Mouse (Mus musculus) intestine, embryonic 15.5 days (tissue): Measurements from ENCODE around the gene H2-Ob. TPM values are rescaled to one million over a fixed set of nuclear protein-coding genes. Genes with fewer than 3 reads are reported as not detected.
A peak's percentile ranks its signal among the peaks of the same experiment; 100 is the strongest.

Experiments
- ATAC-seq: fragments of 200-750 bp; cut with Nextera tagmentation; 2 replicates; pipeline ENCODE4 v1.8.0; 2017; ENCODE audit warnings: moderate TSS enrichment, moderate library complexity
- H3K27ac ChIP-seq: fragments of 300-500 bp; sonication (generic); 2 replicates; pipeline ENCODE4 v1.5.1; 2015; ENCODE audit warnings: mild to moderate bottlenecking, inconsistent platforms
- H3K27me3 ChIP-seq: fragments of 300-500 bp; sonication (generic); replicated peaks from 2 replicates; pipeline ENCODE4 v1.6.1; 2015; ENCODE audit warnings: inconsistent platforms
- H3K36me3 ChIP-seq: fragments of 300-500 bp; sonication (generic); 2 replicates; pipeline ENCODE4 v1.6.1; 2015; ENCODE audit warnings: inconsistent platforms
- H3K4me1 ChIP-seq: fragments of 300-500 bp; sonication (generic); replicated peaks from 2 replicates; pipeline ENCODE4 v1.6.1; 2015; ENCODE audit warnings: inconsistent platforms
- H3K4me2 ChIP-seq: fragments of 300-500 bp; sonication (generic); replicated peaks from 2 replicates; pipeline ENCODE4 v1.6.1; 2015; ENCODE audit warnings: mild to moderate bottlenecking, inconsistent platforms
- H3K4me3 ChIP-seq: fragments of 300-500 bp; sonication (generic); replicated peaks from 2 replicates; pipeline ENCODE4 v1.5.1; 2015; ENCODE audit warnings: inconsistent platforms
- H3K9ac ChIP-seq: fragments of 300-500 bp; sonication (generic); 2 replicates; pipeline ENCODE4 v1.6.1; 2015; ENCODE audit warnings: inconsistent platforms
- H3K9me3 ChIP-seq: fragments of 300-500 bp; sonication (generic); 2 replicates; pipeline ENCODE4 v1.6.1; 2016; ENCODE audit warnings: inconsistent platforms
- WGBS: fragments of 180-500 bp; shearing (Covaris S2); methylation state at CpG from one replicate; pipeline ENCODE4 v1.1.7; 2015; 5-methylcytosine and 5-hydroxymethylcytosine counted together
- polyA plus RNA-seq: library from polyadenylated mRNA; unstranded; fragments of >200 nt; fragmentation: Nextera tagmentation; extraction: Ambion mirVana; gene quantifications from 2 replicates; pipeline ENCODE4 v1.2.1, GENCODE M21; 2015

The H2-Ob gene
- polyA plus RNA-seq, 1 experiment from 2014 or later: 0.13 TPM

GRCm38 (mm10) chr17:34280499-34281038, 41.9 kb downstream of the H2-Ob start:
- H3K4me2 ChIP-seq: no peak overlapping the region
- 87% methylated on average over 1 of the region's 1 CpGs for WGBS
- H3K36me3 ChIP-seq: no peaks in the 10 kb centered on the region
- no peak overlapping the region for H3K9ac ChIP-seq
- H3K4me1 ChIP-seq: no peaks in the 10 kb centered on the region
- no peaks in the 10 kb centered on the region; the same call in 1 of the 2 replicates for H3K27me3 ChIP-seq
- H3K9me3 ChIP-seq: no peaks in the 10 kb centered on the region
- no peak overlapping the region for H3K4me3 ChIP-seq
- ATAC-seq: no peak
- H3K27ac ChIP-seq: no peak overlapping the region

- Histone ChIP-seq H3K9ac (no peak overlapping the region), H3K4me2 (no peak overlapping the region), H3K4me3 (no peak overlapping the region), H3K27ac (no peak overlapping the region), H3K27me3 (no peaks in the 10 kb centered on the region; the same call in 1 of the 2 replicates), H3K9me3 (no peaks in the 10 kb centered on the region), H3K36me3 (no peaks in the 10 kb centered on the region), H3K4me1 (no peaks in the 10 kb centered on the region)
- no peak for ATAC-seq
- WGBS: 63% methylated on average over 1 of the region's 1 CpGs
Observed at GRCm38 (mm10) chr17:34281836-34282235, 43.1 kb downstream of the H2-Ob start.

- H3K4me1 ChIP-seq: no peaks in the 10 kb centered on the region
- no peaks in the 10 kb centered on the region; the same call in 1 of the 2 replicates for H3K27me3 ChIP-seq
- H3K27ac ChIP-seq: no peak overlapping the region
- H3K4me2 ChIP-seq: no peak overlapping the region
- no peak for ATAC-seq
- H3K4me3 ChIP-seq: no peak overlapping the region
- H3K36me3 ChIP-seq: no peaks in the 10 kb centered on the region
- no peaks in the 10 kb centered on the region for H3K9me3 ChIP-seq
- no peak overlapping the region for H3K9ac ChIP-seq
- 66% methylated on average over 4 of the region's 4 CpGs for WGBS
Observed at GRCm38 (mm10) chr17:34285371-34285770, 46.7 kb downstream of the H2-Ob start.

- Histone ChIP-seq H3K36me3 (no peaks in the 10 kb centered on the region), H3K27ac (no peak overlapping the region), H3K4me2 (no peak overlapping the region), H3K27me3 (no peaks in the 10 kb centered on the region; the same call in 1 of the 2 replicates), H3K4me3 (no peak overlapping the region), H3K9ac (no peak overlapping the region), H3K4me1 (no peaks in the 10 kb centered on the region), H3K9me3 (no peaks in the 10 kb centered on the region)
- 34% methylated on average over 4 of the region's 4 CpGs for WGBS
- no peak for ATAC-seq
Observed at GRCm38 (mm10) chr17:34285848-34286247, 47.1 kb downstream of the H2-Ob start.

GRCm38 (mm10) chr17:34286501-34286900, 47.8 kb downstream of the H2-Ob start:
- Histone ChIP-seq H3K36me3 (no peaks in the 10 kb centered on the region), H3K4me2 (no peak overlapping the region), H3K27me3 (no peaks in the 10 kb centered on the region), H3K9ac (no peak overlapping the region), H3K4me1 (no peaks in the 10 kb centered on the region), H3K27ac (no peak overlapping the region), H3K9me3 (no peaks in the 10 kb centered on the region), H3K4me3 (no peak overlapping the region)
- WGBS: 75% methylated on average over 5 of the region's 5 CpGs
- no peak for ATAC-seq

- no peaks in the 10 kb centered on the region for H3K36me3 ChIP-seq
- no peak overlapping the region for H3K9ac ChIP-seq
- no peak overlapping the region for H3K4me3 ChIP-seq
- H3K4me2 ChIP-seq: no peak overlapping the region
- WGBS: 67% methylated on average over 6 of the region's 6 CpGs
- ATAC-seq: no peak
- H3K4me1 ChIP-seq: no peaks in the 10 kb centered on the region
- H3K27ac ChIP-seq: no peak overlapping the region
- no peaks in the 10 kb centered on the region for H3K9me3 ChIP-seq
- H3K27me3 ChIP-seq: no peaks in the 10 kb centered on the region
Observed at GRCm38 (mm10) chr17:34286999-34287398, 48.3 kb downstream of the H2-Ob start.

- H3K27me3 ChIP-seq: no peaks in the 10 kb centered on the region
- H3K4me2 ChIP-seq: no peak within 1 kb of the TSS
- 15% methylated on average over 8 of the region's 8 CpGs for WGBS
- no peak within 1 kb of the TSS for H3K27ac ChIP-seq
- H3K9ac ChIP-seq: no peak within 1 kb of the TSS
- peak; percentile 77 for ATAC-seq
- no peaks in the 10 kb centered on the region for H3K36me3 ChIP-seq
- no peaks in the 10 kb centered on the region for H3K4me1 ChIP-seq
- H3K4me3 ChIP-seq: no peak within 1 kb of the TSS
- H3K9me3 ChIP-seq: no peaks in the 10 kb centered on the region
Observed at GRCm38 (mm10) chr17:34287648-34288047, 48.9 kb downstream of the H2-Ob start, which contains the start of gene H2-Aa. Gene H2-Aa (minus strand): TSS chr17:34287823.

- Histone ChIP-seq H3K36me3 (no peaks in the 10 kb centered on the region), H3K4me2 (no peak overlapping the region), H3K4me1 (no peaks in the 10 kb centered on the region), H3K4me3 (no peak overlapping the region), H3K27me3 (no peaks in the 10 kb centered on the region), H3K9me3 (no peaks in the 10 kb centered on the region), H3K27ac (no peak overlapping the region), H3K9ac (no peak overlapping the region)
- no peak for ATAC-seq
- 71% methylated on average over 3 of the region's 3 CpGs for WGBS
Observed at GRCm38 (mm10) chr17:34288131-34288530, 49.4 kb downstream of the H2-Ob start.

GRCm38 (mm10) chr17:34291609-34292008, 52.9 kb downstream of the H2-Ob start:
- H3K4me2 ChIP-seq: no peak overlapping the region
- H3K27ac ChIP-seq: no peak overlapping the region
- peak; percentile 82; the same call in 1 of the 2 replicates for ATAC-seq

GRCm38 (mm10) chr17:34292570-34292969, 53.9 kb downstream of the H2-Ob start:
- Histone ChIP-seq H3K9ac (no peak overlapping the region), H3K9me3 (no peaks in the 10 kb centered on the region), H3K27ac (no peak overlapping the region), H3K27me3 (no peaks in the 10 kb centered on the region), H3K36me3 (no peaks in the 10 kb centered on the region), H3K4me1 (no peaks in the 10 kb centered on the region), H3K4me2 (no peak overlapping the region), H3K4me3 (no peak overlapping the region)
- ATAC-seq: no peak
- 92% methylated on average over 4 of the region's 4 CpGs for WGBS

More at GRCm38 (mm10) chr17:34291609-34292008, 52.9 kb downstream of the H2-Ob start:
- Histone ChIP-seq H3K9ac (no peak overlapping the region), H3K27me3 (no peaks in the 10 kb centered on the region), H3K4me1 (no peaks in the 10 kb centered on the region), H3K4me3 (no peak overlapping the region), H3K9me3 (no peaks in the 10 kb centered on the region), H3K36me3 (no peaks in the 10 kb centered on the region)
- 15% methylated on average over 8 of the region's 8 CpGs for WGBS

GRCm38 (mm10) chr17:34293533-34293932, 54.8 kb downstream of the H2-Ob start:
- no peaks in the 10 kb centered on the region for H3K27me3 ChIP-seq
- no peak overlapping the region for H3K4me3 ChIP-seq
- no peak overlapping the region for H3K27ac ChIP-seq
- H3K9me3 ChIP-seq: no peaks in the 10 kb centered on the region
- no peaks in the 10 kb centered on the region for H3K36me3 ChIP-seq
- no peaks in the 10 kb centered on the region for H3K4me1 ChIP-seq
- WGBS: 45% methylated on average over 2 of the region's 2 CpGs
- no peak overlapping the region for H3K9ac ChIP-seq
- H3K4me2 ChIP-seq: no peak overlapping the region
- ATAC-seq: no peak

GRCm38 (mm10) chr17:34294249-34294648, 55.5 kb downstream of the H2-Ob start:
- Histone ChIP-seq H3K27ac (no peak overlapping the region), H3K4me2 (no peak overlapping the region), H3K27me3 (no peaks in the 10 kb centered on the region), H3K9ac (no peak overlapping the region), H3K36me3 (no peaks in the 10 kb centered on the region), H3K9me3 (no peaks in the 10 kb centered on the region), H3K4me3 (no peak overlapping the region), H3K4me1 (no peaks in the 10 kb centered on the region)
- 56% methylated on average over 4 of the region's 4 CpGs for whole genome bisulfite sequencing
- no peak for ATAC-seq

GRCm38 (mm10) chr17:34295307-34295706, 56.6 kb downstream of the H2-Ob start:
- no peaks in the 10 kb centered on the region for H3K9me3 ChIP-seq
- no peak for ATAC-seq
- no peak overlapping the region for H3K27ac ChIP-seq
- no peaks in the 10 kb centered on the region for H3K4me1 ChIP-seq
- no peak overlapping the region for H3K4me3 ChIP-seq
- no peaks in the 10 kb centered on the region for H3K27me3 ChIP-seq
- no peaks in the 10 kb centered on the region for H3K36me3 ChIP-seq
- H3K4me2 ChIP-seq: no peak overlapping the region
- no peak overlapping the region for H3K9ac ChIP-seq
